Mouse (Mus musculus): ENCODE results near the gene Dnase1l1. TPM values are rescaled to one million over a fixed set of nuclear protein-coding genes. Genes with fewer than 3 reads are reported as not detected.

Dnase1l1 gene
- polyA plus RNA-seq, 1 experiment from 2014 or later = 4.2 TPM

- 66% methylated on average over 6 of the region's 8 CpGs for WGBS
- no peaks in the 10 kb centered on the region for H3K9me3 ChIP-seq (replicated peaks; ENCODE audit: control insufficient read depth, low read length)
- DNase-seq (ENCODE audit: low spot score) = no peak
Measured at GRCm38 (mm10) chrX:74277916-74278315, 4.2 kb downstream of the Dnase1l1 start.

DNA sequence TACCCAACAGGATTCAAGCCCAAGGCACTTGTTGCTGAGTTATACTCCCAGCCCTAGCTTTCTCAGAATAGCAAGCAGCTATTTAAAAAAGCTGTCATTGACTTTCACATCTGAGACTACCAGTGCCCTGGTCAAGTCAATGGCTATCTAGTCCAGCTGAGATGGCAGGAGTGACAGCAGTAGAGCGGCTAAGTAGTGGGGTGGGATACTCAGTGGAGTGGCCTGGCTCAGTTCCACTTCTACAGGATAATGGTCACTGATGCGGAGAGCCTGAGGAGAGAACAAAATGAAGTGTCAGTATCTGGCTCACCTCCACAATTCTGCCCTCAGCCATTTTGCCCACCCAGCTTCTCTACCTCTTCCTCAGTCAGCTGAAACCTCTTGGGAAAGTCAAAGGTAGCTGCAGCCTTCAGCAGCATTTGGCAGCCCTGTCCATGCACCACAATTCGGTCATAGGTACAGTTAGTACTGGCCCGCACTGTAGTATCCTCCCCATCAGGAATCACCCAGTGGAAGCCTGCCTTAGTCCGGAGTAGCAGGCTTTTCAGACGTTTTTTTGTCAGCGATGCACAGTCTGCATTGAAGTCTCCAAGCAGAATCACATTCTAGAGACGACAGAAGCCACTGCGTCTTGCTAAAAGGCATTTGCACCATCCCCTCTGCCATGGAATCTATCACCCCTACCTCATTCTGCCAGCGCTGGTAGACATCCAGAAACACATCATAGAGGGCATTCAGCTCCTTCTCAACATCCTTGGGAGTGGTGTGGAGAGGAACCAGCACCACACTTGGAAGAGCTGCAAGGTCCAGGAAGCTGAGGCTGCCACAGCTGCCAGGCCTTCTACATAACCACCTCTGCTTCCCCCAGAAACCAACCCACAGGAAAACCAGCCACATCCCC lies 8.5 kb downstream of the Dnase1l1 start:
- Histone ChIP-seq H3K9me3 (replicated peaks; ENCODE audit: control insufficient read depth, low read length) (no peaks in the 10 kb centered on the region), H3K9ac (replicated peaks; ENCODE audit: low read length) (no peak overlapping the region), H3K4me3 (ENCODE audit: low read depth, low read length) (no peak overlapping the region), H3K4me2 (ENCODE audit: low read depth, low read length) (no peak overlapping the region), H3K27ac (replicated peaks; ENCODE audit: low read depth, low read length) (no peak overlapping the region), H3K36me3 (replicated peaks; ENCODE audit: control insufficient read depth, insufficient read depth, low read depth, low read length) (no peaks in the 10 kb centered on the region), H3K4me1 (ENCODE audit: control insufficient read depth, insufficient read depth, low read length) (no peaks in the 10 kb centered on the region), H3K27me3 (ENCODE audit: control insufficient read depth, insufficient read depth, low read length) (no peaks in the 10 kb centered on the region)
- DNase-seq (ENCODE audit: low spot score) (no peak), ATAC-seq (replicated peaks; ENCODE audit: insufficient number of reproducible peaks, low FRiP score, low TSS enrichment, low read depth) (no peak)
- WGBS = 32% methylated on average over 10 of the region's 10 CpGs

More at GRCm38 (mm10) chrX:74277916-74278315, 4.2 kb downstream of the Dnase1l1 start:
- Histone ChIP-seq H3K4me3 (ENCODE audit: low read depth, low read length) (no peak overlapping the region), H3K4me1 (ENCODE audit: control insufficient read depth, insufficient read depth, low read length) (no peaks in the 10 kb centered on the region), H3K9ac (replicated peaks; ENCODE audit: low read length) (no peak overlapping the region), H3K36me3 (replicated peaks; ENCODE audit: control insufficient read depth, insufficient read depth, low read depth, low read length) (no peaks in the 10 kb centered on the region), H3K4me2 (ENCODE audit: low read depth, low read length) (no peak overlapping the region), H3K27ac (replicated peaks; ENCODE audit: low read depth, low read length) (no peak overlapping the region), H3K27me3 (ENCODE audit: control insufficient read depth, insufficient read depth, low read length) (no peaks in the 10 kb centered on the region)
- no peak for ATAC-seq (replicated peaks; ENCODE audit: insufficient number of reproducible peaks, low FRiP score, low TSS enrichment, low read depth)

DNA sequence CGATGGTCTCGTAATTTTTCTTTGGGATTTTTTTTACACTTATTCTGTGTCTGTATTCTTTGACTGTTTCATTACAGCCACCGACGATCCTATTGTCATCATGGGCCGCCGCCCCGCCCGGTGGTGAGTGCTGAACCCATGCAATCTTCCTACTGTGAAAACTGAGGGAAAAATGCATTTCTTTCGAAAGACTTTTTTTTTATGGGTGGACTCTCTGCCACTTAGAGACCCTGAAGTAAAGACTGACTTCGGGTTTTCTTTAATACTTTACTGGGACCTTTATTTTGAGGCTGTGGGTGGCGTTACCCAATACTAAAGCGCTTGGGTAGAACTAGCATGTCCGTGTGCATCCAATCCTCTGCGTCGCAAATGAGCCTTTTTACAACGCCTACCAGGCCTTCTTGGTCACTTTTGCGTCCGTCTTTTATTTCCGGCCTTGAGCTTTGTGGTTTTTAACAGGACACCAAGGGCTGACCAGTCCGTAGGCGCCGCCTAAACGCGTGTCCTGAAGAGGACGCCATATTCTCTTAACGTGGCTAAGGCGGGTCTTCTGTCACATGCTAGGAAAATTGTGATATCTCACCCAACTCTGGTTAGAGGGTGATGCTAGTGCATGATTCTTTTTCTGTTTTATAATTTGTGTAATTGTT lies 11.1 kb downstream of the Dnase1l1 start:
- Histone ChIP-seq H3K27ac (replicated peaks; ENCODE audit: low read depth, low read length) (peak overlapping the region; percentile 41; the same call in 1 of the 2 replicates), H3K9ac (replicated peaks; ENCODE audit: low read length) (peak overlapping the region; percentile 79), H3K27me3 (ENCODE audit: control insufficient read depth, insufficient read depth, low read length) (no peaks in the 10 kb centered on the region), H3K4me3 (ENCODE audit: low read depth, low read length) (peak overlapping the region; percentile 54), H3K9me3 (replicated peaks; ENCODE audit: control insufficient read depth, low read length) (no peaks in the 10 kb centered on the region), H3K36me3 (replicated peaks; ENCODE audit: control insufficient read depth, insufficient read depth, low read depth, low read length) (no peaks in the 10 kb centered on the region), H3K4me1 (ENCODE audit: control insufficient read depth, insufficient read depth, low read length) (no peaks in the 10 kb centered on the region), H3K4me2 (ENCODE audit: low read depth, low read length) (peak overlapping the region; percentile 42)
- DNase-seq (ENCODE audit: low spot score) (peak; percentile 41), ATAC-seq (replicated peaks; ENCODE audit: insufficient number of reproducible peaks, low FRiP score, low TSS enrichment, low read depth) (no peak)
- WGBS = 13% methylated on average over 27 of the region's 27 CpGs

DNA sequence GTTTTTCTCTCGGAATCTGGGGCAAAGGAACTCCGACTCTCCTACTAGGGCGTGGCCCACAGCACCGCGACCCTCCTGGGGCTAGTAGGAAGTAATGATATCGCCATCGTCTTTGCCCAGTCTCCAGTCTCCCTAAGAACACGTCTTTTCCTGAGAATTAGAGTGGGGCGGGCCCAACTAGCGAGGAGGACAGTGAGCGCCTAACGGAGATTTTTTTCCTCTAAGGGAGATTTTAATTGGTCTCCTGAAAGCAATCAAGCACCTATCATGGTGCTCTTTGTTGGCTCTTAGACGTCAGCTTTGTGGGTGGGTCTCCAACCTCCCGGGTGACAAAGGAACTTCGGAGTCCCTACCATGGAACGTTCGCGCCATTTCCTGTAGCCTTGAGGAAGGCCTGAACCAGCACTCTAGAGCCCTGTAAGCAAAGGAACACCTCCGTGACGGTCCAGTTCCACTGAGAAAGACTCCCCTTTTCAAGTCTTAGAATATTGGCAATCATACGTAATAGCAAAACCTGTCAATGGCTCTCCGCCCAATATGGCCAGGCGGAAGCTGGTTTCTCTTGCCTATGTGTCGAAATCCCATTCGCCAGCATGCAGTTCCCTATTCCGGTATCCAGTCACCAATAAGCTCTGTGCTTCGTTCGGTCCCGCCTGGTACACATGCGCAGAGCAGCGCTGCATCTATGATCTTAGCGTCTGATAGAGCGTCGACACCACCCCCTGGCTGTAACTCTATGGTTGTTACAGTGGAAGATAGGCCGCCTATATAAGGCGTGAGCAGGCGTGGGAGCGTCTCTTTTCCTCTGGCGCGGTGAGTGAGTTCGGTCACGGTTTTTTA lies 11.9 kb downstream of the Dnase1l1 start, which contains the start of gene Rpl10:
Gene Rpl10 (plus strand): TSS at position 751 of the 840 bp plus-strand sequence.
- Histone ChIP-seq H3K4me3 (ENCODE audit: low read depth, low read length) (peak within 1 kb of the TSS; percentile 54), H3K9me3 (replicated peaks; ENCODE audit: control insufficient read depth, low read length) (no peaks in the 10 kb centered on the region), H3K27ac (replicated peaks; ENCODE audit: low read depth, low read length) (peak within 1 kb of the TSS; percentile 75), H3K9ac (replicated peaks; ENCODE audit: low read length) (peak within 1 kb of the TSS; percentile 79), H3K27me3 (ENCODE audit: control insufficient read depth, insufficient read depth, low read length) (no peaks in the 10 kb centered on the region), H3K36me3 (replicated peaks; ENCODE audit: control insufficient read depth, insufficient read depth, low read depth, low read length) (no peaks in the 10 kb centered on the region), H3K4me2 (ENCODE audit: low read depth, low read length) (peak within 1 kb of the TSS; percentile 42), H3K4me1 (ENCODE audit: control insufficient read depth, insufficient read depth, low read length) (no peaks in the 10 kb centered on the region)
- 10% methylated on average over 42 of the region's 42 CpGs for WGBS
- ATAC-seq (replicated peaks; ENCODE audit: insufficient number of reproducible peaks, low FRiP score, low TSS enrichment, low read depth) (peak; percentile 95), DNase-seq (ENCODE audit: low spot score) (peak; percentile 93)

- ATAC-seq (replicated peaks; ENCODE audit: insufficient number of reproducible peaks, low FRiP score, low TSS enrichment, low read depth) = peak; percentile 30; the same call in 1 of the 2 replicates
- Histone ChIP-seq H3K4me3 (ENCODE audit: low read depth, low read length) (peak overlapping the region; percentile 54), H3K9me3 (replicated peaks; ENCODE audit: control insufficient read depth, low read length) (no peaks in the 10 kb centered on the region), H3K9ac (replicated peaks; ENCODE audit: low read length) (peak overlapping the region; percentile 60), H3K27me3 (ENCODE audit: control insufficient read depth, insufficient read depth, low read length) (no peaks in the 10 kb centered on the region), H3K4me2 (ENCODE audit: low read depth, low read length) (peak overlapping the region; percentile 42), H3K4me1 (ENCODE audit: control insufficient read depth, insufficient read depth, low read length) (no peaks in the 10 kb centered on the region), H3K36me3 (replicated peaks; ENCODE audit: control insufficient read depth, insufficient read depth, low read depth, low read length) (no peaks in the 10 kb centered on the region), H3K27ac (replicated peaks; ENCODE audit: low read depth, low read length) (peak overlapping the region; percentile 75)
- no peak for DNase-seq (ENCODE audit: low spot score)
- 27% methylated on average over 3 of the region's 3 CpGs for WGBS
Measured at GRCm38 (mm10) chrX:74269736-74270061, 12.4 kb downstream of the Dnase1l1 start.

DNA sequence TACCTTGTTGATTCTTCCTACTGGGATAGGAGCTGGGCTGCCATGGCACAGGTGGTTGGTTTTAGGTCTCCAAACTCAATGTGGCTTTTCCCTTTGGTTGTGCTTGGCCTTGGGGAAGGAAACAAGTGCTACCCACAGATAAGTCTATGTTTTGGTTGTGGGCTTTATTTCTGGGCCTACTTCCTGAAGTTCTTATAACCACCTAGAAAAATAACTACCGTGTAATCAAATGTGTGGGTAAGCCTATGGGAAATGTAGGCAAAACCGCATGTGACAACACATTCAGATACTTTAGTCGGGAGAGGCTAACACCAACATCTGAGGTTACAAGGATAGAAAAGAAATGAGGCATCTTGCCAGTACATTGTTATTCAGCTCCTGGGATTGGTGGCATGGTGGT lies 24.4 kb downstream of the Dnase1l1 start:
- no peak overlapping the region for H3K9ac ChIP-seq (replicated peaks; ENCODE audit: low read length)
- no peak overlapping the region for H3K4me3 ChIP-seq (ENCODE audit: low read depth, low read length)
- H3K27ac ChIP-seq (replicated peaks; ENCODE audit: low read depth, low read length) = no peak overlapping the region
- no peaks in the 10 kb centered on the region for H3K4me1 ChIP-seq (ENCODE audit: control insufficient read depth, insufficient read depth, low read length)
- H3K9me3 ChIP-seq (replicated peaks; ENCODE audit: control insufficient read depth, low read length) = no peaks in the 10 kb centered on the region
- 88% methylated on average over 3 of the region's 3 CpGs for WGBS
- ATAC-seq (replicated peaks; ENCODE audit: insufficient number of reproducible peaks, low FRiP score, low TSS enrichment, low read depth) (no peak), DNase-seq (ENCODE audit: low spot score) (no peak)
- H3K27me3 ChIP-seq (ENCODE audit: control insufficient read depth, insufficient read depth, low read length) = no peaks in the 10 kb centered on the region
- no peak overlapping the region for H3K4me2 ChIP-seq (ENCODE audit: low read depth, low read length)
- no peaks in the 10 kb centered on the region for H3K36me3 ChIP-seq (replicated peaks; ENCODE audit: control insufficient read depth, insufficient read depth, low read depth, low read length)

- Histone ChIP-seq H3K9me3 (replicated peaks; ENCODE audit: control insufficient read depth, low read length) (no peaks in the 10 kb centered on the region), H3K9ac (replicated peaks; ENCODE audit: low read length) (peak overlapping the region; percentile 68), H3K4me3 (ENCODE audit: low read depth, low read length) (peak overlapping the region; percentile 60), H3K27me3 (ENCODE audit: control insufficient read depth, insufficient read depth, low read length) (no peaks in the 10 kb centered on the region), H3K27ac (replicated peaks; ENCODE audit: low read depth, low read length) (peak overlapping the region; percentile 38; the same call in 1 of the 2 replicates), H3K36me3 (replicated peaks; ENCODE audit: control insufficient read depth, insufficient read depth, low read depth, low read length) (no peaks in the 10 kb centered on the region), H3K4me2 (ENCODE audit: low read depth, low read length) (peak overlapping the region; percentile 55), H3K4me1 (ENCODE audit: control insufficient read depth, insufficient read depth, low read length) (no peaks in the 10 kb centered on the region)
- DNase-seq (ENCODE audit: low spot score) (no peak), ATAC-seq (replicated peaks; ENCODE audit: insufficient number of reproducible peaks, low FRiP score, low TSS enrichment, low read depth) (peak; percentile 66; the same call in 1 of the 2 replicates)
- whole genome bisulfite sequencing = 20% methylated on average over 28 of the region's 31 CpGs
Measured at GRCm38 (mm10) chrX:74254888-74255565, 27.1 kb downstream of the Dnase1l1 start.
